Mouse (Mus musculus): Measurements from ENCODE around the gene Zbtb44.

GRCm38 (mm10) chr9:31092833-31093195 lies 62.4 kb downstream of the Zbtb44 start:
- TF ChIP-seq POLR2AphosphoS2 (IDR thresholded peaks at IDR 0.05; ENCODE audit: insufficient read length, low read depth) (no peak), MAX (IDR thresholded peaks at IDR 0.05; ENCODE audit: low read depth) (no peak), TCF3 (IDR thresholded peaks at IDR 0.05; ENCODE audit: insufficient read length, low read depth) (no peak), USF1 (IDR thresholded peaks at IDR 0.05; ENCODE audit: low read depth) (no peak)
